Mouse (Mus musculus) brown adipose tissue, adult 24 weeks (tissue): Measurements from ENCODE around the gene Gm20388. TPM values are rescaled to one million over a fixed set of nuclear protein-coding genes. Genes with fewer than 3 reads are reported as not detected.
A peak's percentile ranks its signal among the peaks of the same experiment; 100 is the strongest.
"Not testable (repeated sequence)": the region's sequence is repeated elsewhere in the genome, so short reads cannot be mapped to it uniquely, and the experiment has no call there.

Experiments
- H3K27ac ChIP-seq: fragments of 200-500 bp; replicated peaks from 2 replicates; pipeline ENCODE4 v1.5.1; 2012; ENCODE audit warnings: low read depth, mild to moderate bottlenecking, low read length
- H3K4me1 ChIP-seq: fragments of 200-500 bp; 2 replicates; pipeline ENCODE4 v1.6.1; 2012; ENCODE audit warnings: low read length, mixed read lengths; ENCODE audit not compliant: control insufficient read depth, insufficient read depth, insufficient read length
- H3K4me3 ChIP-seq: fragments of 200-500 bp; 2 replicates; pipeline ENCODE4 v1.5.1; 2012; ENCODE audit warnings: low read depth, mild to moderate bottlenecking, low read length, moderate library complexity; ENCODE audit not compliant: insufficient read depth
- polyA plus RNA-seq: library from polyadenylated mRNA; stranded (reverse); fragments of >200 nt; gene quantifications from 2 replicates; pipeline ENCODE4 v1.2.4, GENCODE M21; 2012; ENCODE audit not compliant: missing spikeins, insufficient read depth, insufficient read length

The Gm20388 gene
- polyA plus RNA-seq, 1 experiment, result 44.7 TPM

DNA sequence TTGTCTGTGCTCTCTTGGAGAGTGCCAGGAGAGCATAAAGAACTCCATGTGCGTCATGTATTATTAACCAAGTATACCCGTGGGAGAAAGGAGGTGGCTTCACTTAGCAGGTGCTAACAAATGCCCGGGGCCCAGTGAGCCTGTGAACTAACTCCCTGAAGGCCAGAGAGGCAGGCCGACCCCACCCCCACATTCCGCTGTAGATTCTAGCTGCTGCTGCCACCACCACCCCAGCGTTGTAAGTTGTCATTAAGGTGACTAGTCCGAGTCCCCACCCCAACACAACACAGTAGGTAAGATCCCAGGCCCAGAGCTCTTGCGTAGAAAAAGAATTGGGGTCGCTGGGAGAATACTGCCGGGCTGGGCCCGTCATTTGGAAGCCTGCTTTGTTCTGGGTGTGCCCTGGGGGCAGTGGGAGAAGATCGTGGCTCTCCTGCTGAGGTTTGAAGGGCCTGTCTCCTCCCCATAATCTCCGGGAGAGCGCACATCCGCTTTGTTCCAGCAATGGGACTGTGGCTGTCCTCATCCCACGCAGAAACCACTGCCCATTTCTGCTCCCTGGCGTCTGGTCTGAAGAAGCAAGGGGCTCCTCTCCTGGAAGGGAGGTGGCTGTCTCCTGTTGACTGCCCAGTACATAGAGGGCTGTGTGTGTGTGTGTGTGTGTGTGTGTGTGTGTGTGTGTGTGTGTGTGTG is 1214.1 kb downstream of the Gm20388 start:
- peaks cover 4% of the 10 kb centered on the region; the same call in 1 of the 2 replicates for H3K4me1 ChIP-seq
- no peak overlapping the region for H3K4me3 ChIP-seq
- H3K27ac ChIP-seq, result no peak overlapping the region

DNA sequence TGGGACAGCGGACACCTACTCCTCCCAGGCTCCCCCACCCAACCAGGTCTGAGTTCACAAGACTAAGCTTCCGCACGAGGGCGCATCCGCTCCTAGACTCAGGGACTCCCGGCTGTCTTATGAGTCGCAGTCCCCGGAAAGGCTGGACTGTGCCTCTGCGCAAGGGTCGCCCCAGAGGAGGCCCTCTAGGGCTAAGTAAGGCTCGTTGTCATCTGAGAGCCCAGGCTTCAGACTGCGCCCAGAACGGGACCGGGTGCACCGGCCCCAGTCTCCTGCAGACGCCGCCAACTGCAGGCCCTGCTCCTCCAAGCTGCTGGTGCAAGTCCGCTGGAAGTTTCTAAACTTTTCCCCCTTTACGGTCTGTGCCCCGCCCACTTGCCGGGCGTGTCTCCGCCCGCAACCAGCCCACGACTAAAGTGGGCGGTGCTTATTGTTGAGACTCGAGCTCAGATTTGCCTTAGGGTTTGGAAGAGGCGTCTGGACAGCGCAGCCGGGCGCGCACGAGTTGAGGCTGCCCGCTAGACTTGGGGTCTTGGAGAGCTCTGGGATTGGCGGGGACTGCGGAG is 1214.8 kb downstream of the Gm20388 start:
- Histone ChIP-seq H3K4me1 (peaks cover 4% of the 10 kb centered on the region; the same call in 1 of the 2 replicates), H3K4me3 (peak overlapping the region; percentile 43), H3K27ac (no peak overlapping the region)

DNA sequence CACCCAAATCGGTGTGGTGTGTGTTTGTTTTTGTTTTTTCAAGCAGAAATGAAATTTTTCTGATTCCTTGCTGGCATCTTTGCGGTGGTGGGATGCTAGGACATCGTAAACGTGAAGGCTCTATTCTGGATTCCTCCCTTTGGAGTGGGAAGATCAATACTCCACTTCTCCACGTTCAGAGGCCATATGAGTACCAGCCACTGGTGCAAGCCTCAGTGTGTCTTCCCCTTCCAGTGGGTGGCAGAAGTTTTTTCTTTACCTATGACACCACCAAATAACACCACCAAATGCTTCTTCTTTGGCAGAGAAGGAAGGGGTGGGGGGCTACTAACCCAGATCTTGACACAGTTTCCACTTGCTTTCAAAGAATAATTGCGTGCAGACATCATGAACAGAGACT is 1215.5 kb downstream of the Gm20388 start:
- no peak overlapping the region; the same call in 1 of the 2 replicates for H3K4me3 ChIP-seq
- peaks cover 4% of the 10 kb centered on the region; the same call in 1 of the 2 replicates for H3K4me1 ChIP-seq
- no peak overlapping the region for H3K27ac ChIP-seq

DNA sequence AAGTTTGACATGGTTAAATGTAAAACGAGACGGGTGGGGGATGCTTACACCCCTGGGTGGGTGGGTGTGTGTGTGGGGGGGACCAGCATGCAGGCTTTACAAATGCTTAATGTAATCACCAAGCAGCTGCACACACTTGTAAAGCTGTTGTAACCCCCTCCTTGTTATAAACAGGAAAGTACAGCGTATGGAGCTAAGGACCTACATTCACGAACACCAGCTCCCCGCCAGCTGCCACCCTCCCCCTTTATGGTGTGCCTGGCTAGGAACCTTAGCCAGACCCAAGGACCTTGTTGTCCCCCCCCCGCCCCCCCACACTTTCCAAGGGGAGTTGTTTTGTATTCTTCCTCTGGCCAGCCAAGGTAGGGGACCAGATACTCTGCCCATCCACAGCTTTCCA is 1216.1 kb downstream of the Gm20388 start:
- H3K27ac ChIP-seq, result no peak overlapping the region
- no peak overlapping the region for H3K4me3 ChIP-seq
- peaks cover 4% of the 10 kb centered on the region; the same call in 1 of the 2 replicates for H3K4me1 ChIP-seq

DNA sequence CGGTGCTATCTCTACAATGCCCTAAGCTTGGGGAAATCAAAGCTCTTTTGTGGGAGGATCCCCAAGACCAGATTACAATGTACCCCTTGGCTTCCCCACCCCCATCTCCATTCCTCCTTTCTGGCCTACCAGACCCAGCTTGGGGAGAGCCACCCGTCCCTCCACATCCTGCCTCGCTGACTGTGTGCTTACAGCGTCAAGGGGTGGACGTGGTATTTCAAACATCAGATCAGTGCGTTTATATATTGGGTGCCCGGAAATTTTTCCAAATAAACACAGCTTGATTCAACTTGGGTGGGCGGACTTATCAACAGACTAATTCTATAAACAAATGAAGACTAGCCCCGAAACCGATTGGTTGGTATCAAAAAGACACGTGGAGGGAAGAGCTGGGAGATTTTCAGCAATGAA is 1216.7 kb downstream of the Gm20388 start:
- Histone ChIP-seq H3K4me1 (peaks cover 4% of the 10 kb centered on the region; the same call in 1 of the 2 replicates), H3K27ac (no peak overlapping the region), H3K4me3 (no peak overlapping the region)

DNA sequence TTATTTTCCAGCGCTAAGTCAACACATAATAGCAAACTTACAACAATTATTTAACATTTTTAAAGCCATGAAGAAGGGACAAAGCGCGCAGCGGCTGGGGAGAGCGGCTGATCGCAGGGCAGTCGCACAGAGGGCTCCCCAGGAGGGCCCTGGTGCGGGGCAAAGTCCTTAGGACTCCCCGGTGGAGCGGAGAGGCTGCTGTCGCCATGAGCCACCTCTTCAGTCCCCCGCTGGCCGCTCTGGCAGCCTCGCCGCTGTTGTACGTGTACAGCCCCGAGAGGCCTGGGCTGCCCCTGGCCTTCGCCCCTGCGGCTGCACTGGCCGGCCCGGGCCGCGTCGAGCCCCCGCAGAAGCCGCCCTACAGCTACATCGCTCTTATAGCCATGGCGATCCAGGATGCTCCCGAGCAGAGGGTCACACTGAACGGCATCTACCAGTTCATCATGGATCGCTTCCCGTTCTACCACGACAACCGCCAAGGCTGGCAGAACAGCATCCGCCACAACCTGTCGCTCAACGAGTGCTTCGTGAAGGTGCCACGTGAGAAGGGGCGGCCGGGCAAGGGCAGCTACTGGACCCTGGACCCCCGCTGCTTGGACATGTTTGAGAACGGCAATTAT is 1217.2 kb downstream of the Gm20388 start, which contains the start of gene Foxl1:
TSS of gene Foxl1 (plus strand) at position 185 of the 620 bp plus-strand sequence.
- Histone ChIP-seq H3K4me3 (peak within 1 kb of the TSS; percentile 30), H3K27ac (no peak within 1 kb of the TSS), H3K4me1 (peaks cover 4% of the 10 kb centered on the region; the same call in 1 of the 2 replicates)

DNA sequence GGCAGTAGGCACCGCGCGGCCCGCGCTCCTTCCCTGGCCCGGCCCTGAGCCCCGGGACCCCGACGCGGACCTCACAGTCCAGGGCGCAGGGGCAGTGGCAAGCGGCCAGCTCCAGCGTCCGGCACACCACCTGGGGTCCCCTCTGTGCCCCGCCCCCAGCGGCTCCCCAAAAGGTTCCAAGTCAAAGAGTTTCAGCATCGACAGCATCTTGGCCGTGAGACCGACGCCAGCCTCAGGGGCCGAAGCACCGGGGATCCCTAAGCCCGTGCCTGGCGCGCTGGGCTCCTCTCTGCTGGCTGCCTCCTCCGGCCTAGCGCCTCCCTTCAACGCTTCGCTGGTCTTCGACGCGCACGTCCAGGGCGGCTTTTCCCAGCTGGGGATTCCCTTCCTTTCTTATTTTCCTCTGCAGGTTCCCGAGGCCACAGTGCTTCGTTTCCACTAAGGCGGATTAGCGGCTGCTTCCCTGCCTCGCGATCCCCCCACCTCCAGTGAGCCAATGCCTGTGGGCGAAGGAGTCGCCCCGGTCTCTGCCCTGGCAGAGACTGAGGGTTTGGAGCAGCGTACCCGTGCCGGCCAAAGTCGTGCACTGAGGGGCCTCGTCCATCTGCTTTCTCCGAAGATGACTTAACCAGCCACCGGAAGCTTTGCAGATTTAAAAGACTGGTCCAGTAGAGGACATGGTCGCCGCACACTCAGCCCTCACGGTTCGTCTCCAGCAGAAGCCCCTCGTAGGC is 1218.1 kb downstream of the Gm20388 start:
- Histone ChIP-seq H3K4me3 (peak overlapping the region; percentile 30; the same call in 1 of the 2 replicates), H3K4me1 (peaks cover 4% of the 10 kb centered on the region; the same call in 1 of the 2 replicates), H3K27ac (no peak overlapping the region)

DNA sequence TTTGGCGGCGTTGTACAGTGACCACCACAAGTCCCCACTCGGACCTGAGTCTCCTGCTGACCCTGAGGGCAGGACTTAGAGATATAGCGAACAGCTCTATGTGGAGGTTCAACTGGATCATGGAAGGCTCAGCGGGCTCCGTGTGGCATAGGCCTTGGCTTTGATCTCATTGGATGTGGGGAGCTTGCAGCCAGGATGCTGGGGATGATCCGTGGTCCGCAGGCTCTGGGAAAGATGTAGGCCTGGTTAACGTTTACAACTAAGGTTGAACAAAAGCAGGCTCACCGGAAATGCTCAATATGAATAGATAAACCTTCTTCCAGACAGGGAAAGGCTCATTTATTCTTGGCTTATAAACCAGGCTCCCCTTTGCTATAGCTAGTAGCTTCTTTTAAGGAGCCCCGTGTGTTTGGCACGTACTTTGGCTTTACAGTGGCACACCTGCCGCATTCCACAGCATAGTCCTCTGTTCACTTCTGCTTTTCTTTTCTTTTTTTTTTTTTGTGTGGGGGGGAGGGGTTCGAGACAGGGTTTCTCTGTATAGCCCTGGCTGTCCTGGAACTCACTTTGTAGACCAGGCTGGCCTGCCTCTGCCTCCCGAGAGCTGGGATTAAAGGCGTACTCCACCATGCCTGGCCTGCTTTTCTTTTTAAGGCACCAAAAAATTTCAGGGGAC is 1218.8 kb downstream of the Gm20388 start:
- Histone ChIP-seq H3K27ac (no peak overlapping the region), H3K4me3 (no peak overlapping the region), H3K4me1 (peaks cover 4% of the 10 kb centered on the region; the same call in 1 of the 2 replicates)

DNA sequence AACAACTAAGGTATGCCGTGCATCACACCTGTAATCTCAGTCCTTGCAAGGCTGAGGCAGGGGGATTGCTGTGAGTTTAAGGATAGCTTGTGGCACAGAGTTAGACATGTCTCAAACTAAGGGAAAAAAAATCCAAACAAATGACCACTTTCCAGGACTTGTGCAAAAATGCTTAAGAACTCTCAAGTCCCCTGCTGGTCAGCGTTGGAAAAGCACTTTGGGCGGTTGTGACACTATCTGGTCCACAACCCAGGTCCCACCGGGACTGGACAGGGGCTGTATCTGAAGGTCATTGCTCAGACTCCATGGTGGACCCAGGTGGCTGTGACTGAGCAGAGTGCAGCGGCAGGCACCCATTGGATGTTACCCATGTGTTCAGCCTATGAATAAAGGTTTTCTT is 1219.9 kb downstream of the Gm20388 start:
- no peak overlapping the region for H3K27ac ChIP-seq
- no peak overlapping the region for H3K4me3 ChIP-seq
- peaks cover 2% of the 10 kb centered on the region; the same call in 1 of the 2 replicates for H3K4me1 ChIP-seq

DNA sequence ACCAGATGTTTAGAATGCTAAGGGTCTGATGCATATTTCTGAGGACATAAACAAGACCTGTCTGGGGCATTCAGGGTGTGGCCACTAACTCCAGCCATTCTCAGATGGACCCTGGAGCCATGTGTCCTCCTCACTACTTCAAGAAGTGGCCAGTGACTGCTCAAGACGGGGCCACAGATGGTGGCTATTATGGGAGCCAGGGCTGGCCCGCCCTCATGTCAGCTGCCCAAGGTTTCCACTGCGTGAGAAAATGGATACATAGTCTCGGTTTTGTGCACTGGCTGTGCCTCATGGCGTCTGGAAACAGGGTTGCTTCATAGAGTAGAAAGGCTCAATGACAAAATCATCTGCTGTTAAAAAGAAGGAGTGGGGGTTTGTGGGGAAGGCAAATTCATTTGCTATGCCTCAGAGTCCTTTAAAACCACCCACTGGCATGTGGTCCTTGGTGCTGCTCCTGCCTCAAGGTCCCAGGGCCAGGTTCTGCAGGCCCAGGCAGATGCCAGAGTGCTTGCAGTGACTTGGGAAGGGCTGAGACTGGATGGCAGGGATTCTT is 1222.4 kb downstream of the Gm20388 start:
- no peaks in the 10 kb centered on the region; the same call in 1 of the 2 replicates for H3K4me1 ChIP-seq
- no peak overlapping the region for H3K27ac ChIP-seq
- H3K4me3 ChIP-seq, result no peak overlapping the region

DNA sequence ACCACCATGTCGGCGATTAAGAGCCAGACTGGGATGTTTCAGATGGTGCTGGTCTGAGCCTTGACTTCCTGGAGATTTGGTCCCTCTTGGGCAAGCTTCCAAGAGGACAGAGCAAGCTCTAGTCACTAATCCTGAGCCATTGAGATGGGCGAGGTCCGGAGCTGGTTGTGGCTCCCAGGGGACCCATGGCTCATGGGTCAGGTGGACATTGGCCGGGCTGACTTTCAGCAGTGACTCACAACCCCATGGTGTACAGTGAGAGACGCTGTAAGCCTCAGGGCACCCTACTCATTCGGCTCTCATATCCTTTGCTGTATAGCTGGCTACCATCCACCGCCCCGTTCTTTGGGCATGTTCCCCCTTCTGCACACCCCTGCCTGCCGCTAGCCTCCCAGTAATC is 1223.5 kb downstream of the Gm20388 start:
- Histone ChIP-seq H3K27ac (no peak overlapping the region), H3K4me3 (no peak overlapping the region), H3K4me1 (no peaks in the 10 kb centered on the region)

DNA sequence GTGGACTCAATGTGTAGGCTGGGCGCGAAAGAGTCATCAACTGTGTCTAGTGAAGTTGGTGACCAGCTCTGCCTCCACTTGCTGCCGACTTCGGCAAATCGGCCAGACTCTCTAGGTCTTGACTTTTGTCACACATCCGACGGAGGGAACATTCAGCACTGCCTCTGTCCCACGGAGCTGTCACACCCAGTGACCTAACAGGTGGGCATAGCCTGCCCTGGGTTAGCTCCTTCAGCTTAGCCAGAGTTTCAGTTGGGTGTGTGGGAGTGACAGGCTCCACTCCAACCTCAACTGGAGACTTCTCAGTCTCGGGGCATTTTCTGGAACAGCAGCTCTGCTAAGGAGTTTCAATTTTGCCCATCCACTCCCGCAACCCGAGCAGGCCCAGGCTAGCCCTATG is 1223.9 kb downstream of the Gm20388 start:
- Histone ChIP-seq H3K27ac (no peak overlapping the region), H3K4me3 (no peak overlapping the region), H3K4me1 (no peaks in the 10 kb centered on the region)

DNA sequence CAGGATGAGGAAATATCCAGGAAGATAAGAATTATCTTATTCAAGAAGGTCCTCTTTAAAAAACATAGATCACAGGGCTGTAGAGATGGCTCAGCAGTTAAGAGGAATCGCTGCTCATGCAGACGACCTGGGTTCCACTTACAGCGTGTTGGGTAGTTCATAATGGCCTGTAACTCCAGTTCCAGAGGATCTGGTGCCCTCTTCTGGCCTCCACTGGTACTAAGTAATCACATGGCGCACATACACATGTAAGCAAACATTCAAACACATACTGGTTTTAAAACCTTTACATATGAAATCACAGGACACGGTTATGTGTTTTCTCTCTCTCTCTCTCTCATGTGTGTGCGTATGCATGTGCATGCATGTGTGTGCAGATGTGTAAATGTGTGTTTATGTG is 1226.2 kb downstream of the Gm20388 start:
- H3K4me3 ChIP-seq, result no peak overlapping the region
- H3K27ac ChIP-seq, result no peak overlapping the region
- no peaks in the 10 kb centered on the region for H3K4me1 ChIP-seq

DNA sequence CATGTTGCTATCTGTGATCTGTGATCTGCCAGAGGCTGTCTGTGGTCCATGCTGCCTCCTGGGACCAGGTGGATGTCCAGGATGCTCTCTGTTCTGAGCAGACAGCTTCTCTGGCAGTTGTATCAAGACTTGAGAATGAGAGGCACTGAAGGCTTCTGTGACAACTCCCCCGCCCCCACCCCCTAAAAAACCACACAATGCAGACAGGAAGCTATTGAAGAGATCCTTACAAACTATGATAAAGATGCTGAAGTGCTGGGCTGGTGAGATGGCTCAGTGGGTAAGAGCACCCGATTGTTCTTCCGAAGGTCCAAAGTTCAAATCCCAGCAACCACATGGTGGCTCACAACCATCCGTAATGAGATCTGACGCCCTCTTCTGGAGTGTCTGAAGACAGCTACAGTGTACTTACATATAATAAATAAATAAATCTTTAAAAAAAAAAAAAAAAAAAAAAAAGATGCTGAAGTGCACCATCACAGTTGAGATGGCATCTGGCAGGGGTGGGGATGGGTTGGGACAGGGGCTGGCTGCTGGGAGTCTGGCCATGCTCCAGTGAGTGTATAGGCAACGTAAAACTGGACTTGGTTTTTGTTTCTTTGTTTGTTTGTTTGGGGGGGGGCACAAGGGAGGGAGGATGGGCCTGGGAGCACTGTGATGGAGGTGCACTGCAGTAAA is 1235.0 kb downstream of the Gm20388 start:
- H3K4me1 ChIP-seq, H3K4me3 ChIP-seq, H3K27ac ChIP-seq: not testable (repeated sequence)
